Mouse (Mus musculus) ovary, postnatal 10 days (tissue): ENCODE measurements around the gene Ntn5.

Source experiments
- DNase-seq: peaks from one replicate; pipeline ENCODE4 v3.0.0; 2022; ENCODE audit warnings: low spot score

Ntn5 gene

GRCm38 (mm10) chr7:45725713-45726112, 41.9 kb downstream of the Ntn5 start, which contains the start of gene Spaca4:
Spaca4 (minus strand) TSS chr7:45725813.
- no peak for DNase-seq

- DNase-seq, result no peak
Measured at GRCm38 (mm10) chr7:45726419-45726818, 42.6 kb downstream of the Ntn5 start.

- DNase-seq, result no peak
Measured at GRCm38 (mm10) chr7:45727625-45728024, 43.8 kb downstream of the Ntn5 start.

- no peak for DNase-seq
Measured at GRCm38 (mm10) chr7:45730727-45731431, 47.1 kb downstream of the Ntn5 start.

GRCm38 (mm10) chr7:45733477-45733876, 49.7 kb downstream of the Ntn5 start:
- DNase-seq, result no peak

- DNase-seq, result no peak
Measured at GRCm38 (mm10) chr7:45739162-45739763, 55.4 kb downstream of the Ntn5 start.

GRCm38 (mm10) chr7:45739820-45740219, 56.0 kb downstream of the Ntn5 start:
- no peak for DNase-seq

GRCm38 (mm10) chr7:45741308-45741707, 57.5 kb downstream of the Ntn5 start:
- no peak for DNase-seq

GRCm38 (mm10) chr7:45741777-45742176, 58.0 kb downstream of the Ntn5 start:
- DNase-seq, result no peak

- no peak for DNase-seq
Measured at GRCm38 (mm10) chr7:45742338-45742737, 58.5 kb downstream of the Ntn5 start.
